Mouse (Mus musculus): ENCODE measurements around the gene Rnf222. TPM values are rescaled to one million over a fixed set of nuclear protein-coding genes. Genes with fewer than 3 reads are reported as not detected.

Gene Rnf222
- total and polyA plus RNA-seq, 3 experiments, result not detected

GRCm38 (mm10) chr11:68923191-68923590 is 34.8 kb downstream of the Rnf222 start:
- Histone ChIP-seq H3K4me2 (ENCODE audit: insufficient read depth, low read depth, poor library complexity, severe bottlenecking) (no peak overlapping the region), H3K9me3 (replicated peaks; ENCODE audit: low read length) (no peaks in the 10 kb centered on the region), H3K4me3 (replicated peaks in 1 of 3; ENCODE audit: low read depth in 2 of 3, low read length in 2 of 3, poor library complexity in 1 of 3) (no peak overlapping the region), H3K4me1 (ENCODE audit: control insufficient read depth in 1 of 2, insufficient read depth in 2 of 2) (peaks cover 0 to 2% of the 10 kb centered on the region in 2 experiments; a peak in 2 of 4 replicates), H3K36me3 (replicated peaks in 1 of 2; ENCODE audit: control insufficient read depth in 1 of 2, insufficient read depth in 1 of 2, low read length in 1 of 2) (no peaks in the 10 kb centered on the region), H3K27me3 (replicated peaks) (peaks cover 50% of the 10 kb centered on the region), H3K9ac (ENCODE audit: insufficient read depth, low read depth) (no peak overlapping the region), H3K79me2 (replicated peaks; ENCODE audit: control insufficient read depth, extremely low read depth, insufficient read depth, poor library complexity, severe bottlenecking) (no peaks in the 10 kb centered on the region), H3K27ac (ENCODE audit: insufficient read depth, low read depth) (no peak overlapping the region)
- no peak for DNase-seq (ENCODE audit: extremely low read depth)
- TF ChIP-seq CHD1 (IDR thresholded peaks at IDR 0.05; ENCODE audit: low read depth, low read length) (no peak), HCFC1 (IDR thresholded peaks at IDR 0.05; ENCODE audit: low read depth, low read length) (no peak), SIN3A (IDR thresholded peaks at IDR 0.05; ENCODE audit: low read length) (no peak), CTCF (conservative IDR thresholded peaks at IDR 0.05 in 1 of 2, IDR thresholded peaks at IDR 0.05 in 1 of 2; ENCODE audit: low read depth in 2 of 2, low read length in 2 of 2) (no peak), POLR2A (IDR thresholded peaks at IDR 0.05; ENCODE audit: low read depth, low read length) (no peak), TCF12 (IDR thresholded peaks at IDR 0.05; ENCODE audit: low read depth, low read length) (no peak), KAT2A (IDR thresholded peaks at IDR 0.05; ENCODE audit: insufficient replicate concordance, low read length) (no peak), UBTF (IDR thresholded peaks at IDR 0.05; ENCODE audit: low read depth, low read length) (no peak), NRF1 (IDR thresholded peaks at IDR 0.05; ENCODE audit: low read depth, low read length) (no peak), ZKSCAN1 (IDR thresholded peaks at IDR 0.05; ENCODE audit: borderline replicate concordance, low read depth, low read length) (no peak), GABPA (IDR thresholded peaks at IDR 0.05; ENCODE audit: insufficient replicate concordance, low read depth, low read length) (no peak), MEF2A (IDR thresholded peaks at IDR 0.05; ENCODE audit: borderline replicate concordance, low read depth, low read length) (no peak), SMC3 (IDR thresholded peaks at IDR 0.05; ENCODE audit: low read depth, low read length) (no peak), CHD2 (IDR thresholded peaks at IDR 0.05; ENCODE audit: low read length) (no peak), USF2 (conservative IDR thresholded peaks at IDR 0.05; ENCODE audit: low read depth, low read length) (no peak), E2F4 (IDR thresholded peaks at IDR 0.05; ENCODE audit: insufficient replicate concordance, low read depth, low read length) (no peak), ELF1 (IDR thresholded peaks at IDR 0.05; ENCODE audit: low read depth, low read length) (no peak), IRF4 (IDR thresholded peaks at IDR 0.05; ENCODE audit: low read depth, low read length) (no peak), MAZ (IDR thresholded peaks at IDR 0.05; ENCODE audit: low read depth, low read length) (no peak), MXI1 (IDR thresholded peaks at IDR 0.05; ENCODE audit: low read depth, low read length) (no peak)
- in situ Hi-C loops (cut with MboI; ENCODE audit: low pct_ligation_motif_present, low pct_unique_long_range_greater_than_20kb, low sequenced_read_pairs) (no loop called here), dilution Hi-C loops (cut with MboI; ENCODE audit: extremely low pct_ligation_motif_present, extremely low pct_unique_long_range_greater_than_20kb, low sequenced_read_pairs) (no loop called here)

GRCm38 (mm10) chr11:68924749-68925148 is 36.4 kb downstream of the Rnf222 start:
- Histone ChIP-seq H3K4me1 (ENCODE audit: control insufficient read depth in 1 of 2, insufficient read depth in 2 of 2) (peaks cover 0 to 2% of the 10 kb centered on the region in 2 experiments; a peak in 2 of 4 replicates), H3K79me2 (replicated peaks; ENCODE audit: control insufficient read depth, extremely low read depth, insufficient read depth, poor library complexity, severe bottlenecking) (no peaks in the 10 kb centered on the region), H3K9me3 (replicated peaks; ENCODE audit: low read length) (no peaks in the 10 kb centered on the region), H3K27me3 (replicated peaks) (peaks cover 48% of the 10 kb centered on the region), H3K36me3 (replicated peaks in 1 of 2; ENCODE audit: control insufficient read depth in 1 of 2, insufficient read depth in 1 of 2, low read length in 1 of 2) (no peaks in the 10 kb centered on the region), H3K9ac (ENCODE audit: insufficient read depth, low read depth) (no peak overlapping the region), H3K27ac (ENCODE audit: insufficient read depth, low read depth) (no peak overlapping the region), H3K4me3 (replicated peaks in 1 of 3; ENCODE audit: low read depth in 2 of 3, low read length in 2 of 3, poor library complexity in 1 of 3) (no peak overlapping the region), H3K4me2 (ENCODE audit: insufficient read depth, low read depth, poor library complexity, severe bottlenecking) (no peak overlapping the region)
- in situ Hi-C loops (cut with MboI; ENCODE audit: low pct_ligation_motif_present, low pct_unique_long_range_greater_than_20kb, low sequenced_read_pairs) (no loop called here), dilution Hi-C loops (cut with MboI; ENCODE audit: extremely low pct_ligation_motif_present, extremely low pct_unique_long_range_greater_than_20kb, low sequenced_read_pairs) (no loop called here)
- DNase-seq (ENCODE audit: extremely low read depth), result no peak
- TF ChIP-seq E2F4 (IDR thresholded peaks at IDR 0.05; ENCODE audit: insufficient replicate concordance, low read depth, low read length) (no peak), CHD2 (IDR thresholded peaks at IDR 0.05; ENCODE audit: low read length) (no peak), MYC (IDR thresholded peaks at IDR 0.05; ENCODE audit: low read depth, low read length) (no peak), POLR2AphosphoS2 (IDR thresholded peaks at IDR 0.05; ENCODE audit: low read depth, low read length) (no peak)
